Mouse (Mus musculus) midbrain, postnatal 0 days (tissue): Measurements from ENCODE around the gene Smtnl1. TPM values are rescaled to one million over a fixed set of nuclear protein-coding genes. Genes with fewer than 3 reads are reported as not detected.

Experiments
- ATAC-seq: fragments of 200-750 bp; cut with Nextera tagmentation; 2 replicates; pipeline ENCODE4 v1.8.0; 2017; ENCODE audit warnings: moderate number of reproducible peaks, mild to moderate bottlenecking, moderate TSS enrichment, moderate library complexity; ENCODE audit not compliant: low FRiP score
- DNase-seq: peaks from one replicate; pipeline ENCODE4 v3.0.0-alpha.2; 2015; ENCODE audit warnings: low spot score
- H3K27ac ChIP-seq: fragments of 300-500 bp; sonication (generic); 2 replicates; pipeline ENCODE4 v1.5.1; 2014; ENCODE audit warnings: low read depth, mild to moderate bottlenecking, low read length, mixed read lengths
- H3K27me3 ChIP-seq: fragments of 300-500 bp; sonication (generic); 2 replicates; pipeline ENCODE4 v1.6.1; 2014; ENCODE audit warnings: low read length, control low read depth, mixed read lengths; ENCODE audit not compliant: insufficient read depth
- H3K36me3 ChIP-seq: fragments of 300-500 bp; sonication (generic); 2 replicates; pipeline ENCODE4 v1.6.1; 2014; ENCODE audit warnings: low read length, control low read depth, mixed read lengths; ENCODE audit not compliant: insufficient read depth
- H3K4me1 ChIP-seq: fragments of 300-500 bp; sonication (generic); 2 replicates; pipeline ENCODE4 v1.6.1; 2014; ENCODE audit warnings: mild to moderate bottlenecking, control low read depth, antibody characterized with exemption, low read length, mixed read lengths; ENCODE audit not compliant: insufficient read depth
- H3K4me2 ChIP-seq: fragments of 300-500 bp; sonication (generic); 2 replicates; pipeline ENCODE4 v1.6.1; 2014; ENCODE audit warnings: low read depth, mild to moderate bottlenecking, low read length, mixed read lengths; ENCODE audit not compliant: poor library complexity, severe bottlenecking
- H3K4me3 ChIP-seq: fragments of 300-500 bp; sonication (generic); 2 replicates; pipeline ENCODE4 v1.5.1; 2014; ENCODE audit warnings: low read depth, mild to moderate bottlenecking, low read length, moderate library complexity
- H3K9ac ChIP-seq: fragments of 300-500 bp; sonication (generic); replicated peaks from 2 replicates; pipeline ENCODE4 v1.6.1; 2014; ENCODE audit warnings: mild to moderate bottlenecking, low read length, moderate library complexity, mixed read lengths; ENCODE audit not compliant: poor library complexity, severe bottlenecking
- H3K9me3 ChIP-seq: fragments of 300-500 bp; sonication (generic); 2 replicates; pipeline ENCODE4 v1.6.1; 2016; ENCODE audit warnings: low read length, control low read depth
- CTCF ChIP-seq: IDR thresholded peaks from 2 replicates; pipeline ENCODE4 v1.5.1; 2016; ENCODE audit warnings: antibody characterized with exemption, mild to moderate bottlenecking
- WGBS: fragments of 180-500 bp; shearing (Covaris S2); extraction: QIAGEN DNeasy Blood & Tissue Kit; methylation state at CpG from one replicate; pipeline ENCODE4 v1.1.7; 2014; 5-methylcytosine and 5-hydroxymethylcytosine counted together
- polyA plus RNA-seq: library from polyadenylated mRNA; unstranded; fragments of >200 nt; fragmentation: Nextera tagmentation; extraction: Ambion mirVana; gene quantifications from 2 replicates; pipeline ENCODE4 v1.2.1, GENCODE M21; 2015
- total RNA-seq: library from RNA; depleted of rRNA; stranded (reverse); fragments of >200 nt; gene quantifications from 2 replicates; pipeline ENCODE4 v1.2.3, GENCODE M21; 2014; rRNA removed

Smtnl1 gene
- total and polyA plus RNA-seq, 2 experiments from 2014 or later = not detected

- Histone ChIP-seq H3K9ac (no peak overlapping the region), H3K9me3 (no peaks in the 10 kb centered on the region), H3K4me2 (no peak overlapping the region), H3K4me1 (no peaks in the 10 kb centered on the region), H3K4me3 (no peak overlapping the region), H3K36me3 (no peaks in the 10 kb centered on the region), H3K27ac (no peak overlapping the region), H3K27me3 (no peaks in the 10 kb centered on the region)
- DNase-seq (no peak), ATAC-seq (no peak)
- no peak for TF ChIP-seq CTCF
- WGBS = 85% methylated on average over 3 of the region's 3 CpGs
Measured at GRCm38 (mm10) chr2:84761309-84761708, 61.1 kb downstream of the Smtnl1 start.

Other genes with a start within 250 kb of the Smtnl1 start
- 81.1 and 82.9 TPM in 2 replicates for gene Ctnnd1, start 171.9 kb downstream of the Smtnl1 start, total RNA-seq
- 13.7 and 15.8 TPM in 2 replicates for gene Ctnnd1, start 171.9 kb downstream of the Smtnl1 start, polyA plus RNA-seq
- not detected in 2 replicates for gene Btbd18, start 163.6 kb downstream of the Smtnl1 start, total RNA-seq
- gene Btbd18, start 163.6 kb downstream of the Smtnl1 start, polyA plus RNA-seq = 0.27 and 0.35 TPM in 2 replicates
- gene Selenoh, start 151.9 kb downstream of the Smtnl1 start, total RNA-seq = 180 and 269 TPM in 2 replicates
- 210 and 211 TPM in 2 replicates for gene Selenoh, start 151.9 kb downstream of the Smtnl1 start, polyA plus RNA-seq
- not detected in 2 replicates for gene Gm28635, start 144.6 kb downstream of the Smtnl1 start, total RNA-seq
- gene Gm28635, start 144.6 kb downstream of the Smtnl1 start, polyA plus RNA-seq = not detected in 2 replicates
- gene Med19, start 144.2 kb downstream of the Smtnl1 start, total RNA-seq = 43.0 and 45.3 TPM in 2 replicates
- 47.4 and 49.5 TPM in 2 replicates for gene Med19, start 144.2 kb downstream of the Smtnl1 start, polyA plus RNA-seq
- gene Tmx2, start 143.5 kb downstream of the Smtnl1 start, total RNA-seq = 149 and 154 TPM in 2 replicates
- gene Tmx2, start 143.5 kb downstream of the Smtnl1 start, polyA plus RNA-seq = 303 and 328 TPM in 2 replicates
- gene Zdhhc5, start 107.5 kb downstream of the Smtnl1 start, total RNA-seq = 39.0 and 39.4 TPM in 2 replicates
- 14.5 and 17.9 TPM in 2 replicates for gene Zdhhc5, start 107.5 kb downstream of the Smtnl1 start, polyA plus RNA-seq
- 12.6 TPM in 2 replicates for gene Clp1, start 95.3 kb downstream of the Smtnl1 start, total RNA-seq
- 12.5 and 13.4 TPM in 2 replicates for gene Clp1, start 95.3 kb downstream of the Smtnl1 start, polyA plus RNA-seq
- gene Ypel4, start 88.6 kb downstream of the Smtnl1 start, total RNA-seq = 12.9 and 15.0 TPM in 2 replicates
- 14.3 and 14.7 TPM in 2 replicates for gene Ypel4, start 88.6 kb downstream of the Smtnl1 start, polyA plus RNA-seq
- 0.88 and 1.1 TPM in 2 replicates for gene Gm19426, start 79.0 kb downstream of the Smtnl1 start, total RNA-seq
- 2.1 and 2.4 TPM in 2 replicates for gene Gm19426, start 79.0 kb downstream of the Smtnl1 start, polyA plus RNA-seq
- 19.9 and 20.9 TPM in 2 replicates for gene Serping1, start 47.2 kb downstream of the Smtnl1 start, total RNA-seq
- gene Serping1, start 47.2 kb downstream of the Smtnl1 start, polyA plus RNA-seq = 30.6 and 31.9 TPM in 2 replicates
- 14.0 and 16.5 TPM in 2 replicates for gene Ube2l6, start 23.8 kb downstream of the Smtnl1 start, total RNA-seq
- gene Ube2l6, start 23.8 kb downstream of the Smtnl1 start, polyA plus RNA-seq = 14.2 and 15.1 TPM in 2 replicates
- gene Timm10, start 4.3 kb upstream of the Smtnl1 start, total RNA-seq = 43.6 and 62.5 TPM in 2 replicates
- gene Timm10, start 4.3 kb upstream of the Smtnl1 start, polyA plus RNA-seq = 85.0 and 99.0 TPM in 2 replicates
- gene Slc43a1, start 16.2 kb upstream of the Smtnl1 start, total RNA-seq = 0.99 and 1.8 TPM in 2 replicates
- gene Slc43a1, start 16.2 kb upstream of the Smtnl1 start, polyA plus RNA-seq = 0.34 and 0.46 TPM in 2 replicates
- 7.7 and 11.4 TPM in 2 replicates for gene Rtn4rl2, start 64.1 kb upstream of the Smtnl1 start, total RNA-seq
- gene Rtn4rl2, start 64.1 kb upstream of the Smtnl1 start, polyA plus RNA-seq = 6.3 and 6.5 TPM in 2 replicates
- gene Slc43a3, start 113.9 kb upstream of the Smtnl1 start, total RNA-seq = 1.7 and 2.0 TPM in 2 replicates
- gene Slc43a3, start 113.9 kb upstream of the Smtnl1 start, polyA plus RNA-seq = 1.9 and 2.0 TPM in 2 replicates
- not detected in 2 replicates for gene Prg2, start 157.8 kb upstream of the Smtnl1 start, total RNA-seq
- not detected in 2 replicates for gene Prg2, start 157.8 kb upstream of the Smtnl1 start, polyA plus RNA-seq
- not detected in 2 replicates for gene Prg3, start 165.6 kb upstream of the Smtnl1 start, total RNA-seq
- not detected in 2 replicates for gene Prg3, start 165.6 kb upstream of the Smtnl1 start, polyA plus RNA-seq
- gene Ssrp1, start 214.6 kb upstream of the Smtnl1 start, total RNA-seq = 137 and 153 TPM in 2 replicates
- gene Ssrp1, start 214.6 kb upstream of the Smtnl1 start, polyA plus RNA-seq = 123 TPM in 2 replicates
- 0.14 and 2.7 TPM in 2 replicates for gene P2rx3, start 214.8 kb upstream of the Smtnl1 start, total RNA-seq
- 0.48 and 0.88 TPM in 2 replicates for gene P2rx3, start 214.8 kb upstream of the Smtnl1 start, polyA plus RNA-seq
- 86.8 and 102 TPM in 2 replicates for gene Tnks1bp1, start 225.4 kb upstream of the Smtnl1 start, total RNA-seq
- 18.0 and 18.8 TPM in 2 replicates for gene Tnks1bp1, start 225.4 kb upstream of the Smtnl1 start, polyA plus RNA-seq